In genomic region chr8:61242896-61243295, GRCm38 (mm10) we compare ENCODE assay signal across 13 mouse cellular contexts.
"Had no signal": no experiment of that assay in that cellular context is flagged by ENCODE, and none has a peak within 500 bp of the region (broad histone marks: within the 10 kb centered on the region; RNA-seq: fewer than 3 reads in every experiment).

No protein-coding gene starts in this region.

- ATAC-seq: liver, embryonic 12.5 days; midbrain, embryonic 15.5 days had no signal

- H3K4me2 ChIP-seq: liver, embryonic 12.5 days; lung, embryonic 15.5 days; midbrain, embryonic 11.5 days; midbrain, embryonic 15.5 days; neural tube, embryonic 12.5 days had no signal

- H3K36me3 ChIP-seq: lung, embryonic 15.5 days; midbrain, embryonic 15.5 days had no signal

- H3K9me3 ChIP-seq: limb, embryonic 10.5 days; liver, embryonic 12.5 days; lung, embryonic 15.5 days; midbrain, embryonic 15.5 days; neural tube, embryonic 12.5 days had no signal

- H3K4me3 ChIP-seq: left cerebral cortex, adult 2 months; limb, embryonic 10.5 days; liver, embryonic 12.5 days; lung, embryonic 15.5 days; megakaryocyte, embryonic 14.5 days; midbrain, embryonic 15.5 days; neural tube, embryonic 12.5 days had no signal

- H3K4me1 ChIP-seq: liver, embryonic 12.5 days; megakaryocyte, embryonic 14.5 days had no signal

- H3K9ac ChIP-seq: liver, embryonic 12.5 days; lung, embryonic 15.5 days; midbrain, embryonic 15.5 days; neural tube, embryonic 12.5 days had no signal

- H3K27me3 ChIP-seq: liver, embryonic 12.5 days; lung, embryonic 15.5 days; megakaryocyte, embryonic 14.5 days; midbrain, embryonic 15.5 days; neural tube, embryonic 12.5 days had no signal

- DNase-seq: kidney, postnatal 25 days; lung, postnatal 14 days; right cerebral cortex, postnatal 4 days; spleen, adult 18-20 months had no signal

- H3K27ac ChIP-seq: left cerebral cortex, adult 2 months; limb, embryonic 10.5 days; liver, embryonic 12.5 days; lung, embryonic 15.5 days; macrophage; midbrain, embryonic 15.5 days; neural tube, embryonic 12.5 days had no signal
